Mouse (Mus musculus) embryo, embryonic 9.5 days (tissue): ENCODE measurements around the gene Fam57b.
"Not testable (repeated sequence)": the region's sequence is repeated elsewhere in the genome, so short reads cannot be mapped to it uniquely, and the experiment has no call there.

ENCODE experiments used
- DNase-seq: peaks from one replicate; pipeline ENCODE4 v3.0.0-alpha.2; 2017; ENCODE audit errors: extremely low spot score

Gene Fam57b

DNA sequence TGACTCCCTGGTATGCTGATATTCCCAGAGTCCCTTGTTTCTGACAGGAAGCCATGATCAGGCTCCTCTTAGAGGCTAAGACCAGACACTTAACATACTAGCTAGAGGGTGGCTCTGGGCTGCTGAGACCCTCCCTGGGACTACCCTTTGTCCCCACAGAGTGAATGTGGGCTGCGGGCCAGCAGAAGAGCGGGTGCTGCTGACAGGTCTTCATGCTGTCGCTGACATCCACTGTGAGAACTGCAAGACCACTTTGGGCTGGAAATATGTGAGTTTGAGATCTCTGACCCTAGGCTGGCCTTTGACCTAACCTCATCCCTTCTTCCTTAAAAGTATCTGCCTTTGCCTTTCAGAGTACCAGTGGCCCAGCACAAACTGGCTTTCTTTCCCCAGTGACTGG lies 19.3 kb upstream of the Fam57b start:
- no peak for DNase-seq

DNA sequence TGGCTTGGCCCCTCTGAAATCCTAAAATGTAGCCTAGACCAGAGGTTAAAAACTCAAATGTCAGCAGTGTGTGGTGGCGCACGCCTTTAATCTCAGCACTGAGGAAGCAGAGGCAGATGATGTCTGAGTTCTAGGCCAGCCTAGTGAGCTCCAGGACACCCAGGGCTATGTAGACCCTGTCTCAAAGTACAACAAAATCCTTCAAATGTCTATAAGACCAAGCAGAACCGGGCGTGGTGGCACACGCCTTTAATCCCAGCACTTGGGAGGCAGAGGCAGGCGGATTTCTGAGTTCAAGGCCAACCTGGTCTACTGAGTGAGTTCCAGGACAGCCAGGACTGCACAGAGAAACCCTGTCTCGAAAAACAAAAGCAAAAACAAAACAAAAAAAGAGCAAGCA lies 18.4 kb upstream of the Fam57b start:
- DNase-seq = not testable (repeated sequence)

DNA sequence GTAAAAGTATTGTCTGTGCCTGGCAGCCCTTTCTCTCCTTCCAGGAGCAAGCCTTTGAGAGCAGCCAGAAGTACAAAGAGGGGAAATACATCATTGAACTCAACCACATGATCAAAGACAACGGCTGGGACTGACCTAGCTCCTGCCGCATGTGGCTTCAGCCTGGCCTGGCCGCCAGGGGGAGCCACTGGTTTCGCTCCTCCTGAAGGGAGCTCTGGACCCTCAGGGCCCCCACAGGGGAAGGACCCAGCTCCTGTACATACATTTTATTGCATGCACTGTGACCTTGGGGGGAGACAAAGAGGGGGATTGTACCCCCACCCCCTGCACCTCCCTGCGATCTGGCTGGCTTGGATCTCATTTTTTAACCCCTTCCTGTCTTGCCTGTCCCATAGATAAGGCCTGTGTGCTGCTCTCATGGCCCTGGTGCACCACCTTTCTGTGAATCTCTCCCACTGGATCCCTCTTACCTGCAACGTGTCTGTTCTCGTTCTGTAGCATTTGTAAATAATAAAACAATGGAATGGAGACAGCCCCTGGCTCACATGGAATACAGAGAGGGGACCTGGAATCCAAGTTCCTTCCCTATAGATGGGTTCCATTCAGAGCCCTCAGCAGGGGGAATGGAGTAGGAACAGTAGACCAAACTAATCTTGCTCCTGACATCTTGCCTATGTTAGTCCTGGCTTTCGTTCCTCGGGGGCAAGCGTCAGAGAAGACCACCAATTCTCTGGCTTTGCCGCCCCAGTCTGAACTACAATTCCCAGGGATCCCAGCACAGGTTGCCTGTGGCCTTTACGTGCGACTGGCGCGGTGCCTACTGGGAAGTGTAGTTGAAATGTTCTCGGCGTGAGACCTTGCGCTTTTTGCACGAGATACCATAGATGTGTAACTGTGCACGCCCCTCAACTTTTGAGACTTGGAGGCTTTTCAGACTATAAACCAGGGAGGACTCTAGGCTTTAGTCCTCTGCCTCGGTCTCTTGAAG lies 17.2 kb upstream of the Fam57b start:
- peak; percentile 91 for DNase-seq

DNA sequence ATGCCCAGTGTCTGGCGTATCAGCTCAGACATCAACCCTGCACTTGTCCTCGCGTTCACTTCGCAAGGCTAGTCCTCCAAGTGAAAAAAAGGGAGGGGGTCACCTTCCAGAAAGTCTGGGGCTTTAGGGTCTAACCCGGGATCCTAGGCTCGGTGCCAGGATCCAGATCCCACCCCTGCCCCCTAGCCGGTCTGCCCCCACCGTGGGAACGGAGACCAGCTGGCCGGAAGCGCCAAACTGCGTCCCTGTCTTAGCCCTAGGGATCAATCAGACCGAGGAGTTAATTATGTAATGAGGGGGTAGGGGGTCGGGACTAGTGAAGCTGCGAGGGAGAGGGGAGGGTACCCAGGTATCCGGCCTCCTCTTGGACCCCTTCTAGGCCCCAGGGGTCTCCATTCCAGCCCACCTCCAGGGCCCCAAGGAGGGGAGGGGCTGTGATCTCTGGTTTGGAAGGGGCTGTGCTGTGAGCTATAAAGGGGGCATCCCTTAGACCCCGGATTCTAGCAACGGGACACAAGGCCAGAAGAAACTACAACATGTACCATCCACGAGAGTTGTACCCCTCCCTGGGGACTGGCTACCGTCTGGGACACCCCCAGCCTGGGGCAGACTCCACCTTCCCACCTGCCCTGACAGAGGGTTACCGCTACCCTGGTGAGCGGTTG lies 16.4 kb upstream of the Fam57b start, which contains the start of gene Tbx6:
Gene Tbx6 (plus strand): TSS at position 513 of the 665 bp plus-strand sequence.
- DNase-seq = no peak

DNA sequence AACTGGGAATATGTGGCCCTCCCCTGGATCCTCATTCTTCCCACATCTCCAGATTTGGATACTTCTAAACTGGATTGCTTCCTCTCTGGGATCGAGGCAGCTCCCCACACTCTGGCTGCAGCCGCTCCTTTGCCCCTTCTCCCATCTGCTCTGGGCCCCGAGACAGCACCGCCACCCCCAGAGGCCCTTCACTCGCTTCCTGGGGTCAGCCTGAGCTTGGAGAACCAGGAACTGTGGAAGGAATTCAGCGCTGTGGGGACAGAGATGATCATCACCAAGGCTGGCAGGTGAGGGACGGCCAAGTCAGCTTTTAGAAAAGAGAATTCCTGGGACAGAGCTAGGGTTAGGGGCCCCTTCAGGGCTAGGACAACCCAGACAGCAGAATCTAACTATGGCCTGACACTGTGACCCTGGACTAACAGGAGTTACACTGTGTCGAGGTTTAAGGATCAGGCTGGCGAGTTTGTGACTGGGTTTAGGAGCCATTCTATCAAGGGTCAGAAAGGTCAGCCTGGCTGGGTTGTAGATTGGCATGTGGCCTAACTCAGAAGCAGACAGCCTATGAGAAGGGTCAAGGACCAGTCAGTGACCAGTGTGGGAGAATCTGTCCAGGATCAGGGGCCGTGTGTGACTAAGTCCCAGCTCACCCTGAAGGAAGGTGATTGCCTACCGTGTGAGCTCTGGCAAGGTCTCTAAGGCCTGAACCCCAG lies 15.7 kb upstream of the Fam57b start:
- no peak for DNase-seq

DNA sequence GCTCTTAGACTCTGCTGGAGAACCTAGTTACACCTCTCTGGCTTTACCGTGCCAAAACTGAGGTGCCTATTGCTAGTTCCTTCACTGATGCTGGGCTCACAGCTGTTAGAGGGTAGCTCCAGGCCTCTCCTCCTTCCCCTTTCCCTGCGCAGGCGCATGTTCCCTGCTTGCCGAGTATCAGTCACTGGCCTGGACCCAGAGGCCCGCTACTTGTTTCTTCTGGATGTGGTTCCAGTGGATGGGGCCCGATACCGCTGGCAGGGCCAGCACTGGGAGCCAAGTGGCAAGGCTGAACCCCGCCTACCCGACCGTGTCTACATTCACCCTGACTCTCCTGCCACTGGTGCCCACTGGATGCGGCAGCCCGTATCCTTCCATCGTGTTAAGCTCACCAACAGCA lies 14.8 kb upstream of the Fam57b start:
- DNase-seq = no peak

DNA sequence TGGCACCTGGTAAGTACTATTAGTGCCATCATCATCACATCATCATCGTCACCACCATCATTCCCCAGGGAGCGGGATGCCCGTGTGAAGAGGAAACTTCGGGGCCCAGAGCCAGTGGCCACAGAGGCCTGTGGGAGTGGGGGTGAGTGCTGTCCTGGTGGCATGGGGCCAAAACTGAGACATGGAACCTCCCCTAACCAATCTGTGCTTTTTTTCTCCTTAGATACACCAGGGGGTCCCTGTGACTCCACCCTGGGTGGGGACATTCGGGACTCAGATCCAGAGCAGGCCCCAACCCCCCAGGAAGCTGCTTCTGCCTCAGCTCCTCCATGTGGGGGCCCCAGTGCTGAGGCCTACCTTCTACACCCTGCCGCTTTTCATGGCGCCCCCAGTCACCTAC lies 13.0 kb upstream of the Fam57b start:
- DNase-seq = no peak

DNA sequence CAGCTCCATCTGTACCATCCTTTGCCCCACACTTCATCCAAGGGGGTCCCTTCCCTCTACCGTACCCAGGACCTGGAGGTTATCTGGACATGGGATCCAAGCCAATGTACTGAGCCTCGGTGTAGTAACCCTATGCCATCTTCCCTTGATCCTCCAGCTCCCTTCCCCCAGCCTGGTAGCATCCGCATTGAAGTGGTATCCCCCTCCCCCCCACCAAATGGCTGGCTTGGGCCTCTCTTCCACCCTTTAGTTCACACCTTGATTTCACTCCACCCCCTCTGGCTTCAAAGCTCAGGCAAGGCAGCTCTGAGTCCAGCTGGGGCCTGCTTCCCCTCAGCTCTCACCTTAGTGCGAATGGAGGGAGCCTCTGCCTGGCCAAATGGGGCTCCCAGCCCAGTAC lies 12.4 kb upstream of the Fam57b start:
- no peak for DNase-seq

DNA sequence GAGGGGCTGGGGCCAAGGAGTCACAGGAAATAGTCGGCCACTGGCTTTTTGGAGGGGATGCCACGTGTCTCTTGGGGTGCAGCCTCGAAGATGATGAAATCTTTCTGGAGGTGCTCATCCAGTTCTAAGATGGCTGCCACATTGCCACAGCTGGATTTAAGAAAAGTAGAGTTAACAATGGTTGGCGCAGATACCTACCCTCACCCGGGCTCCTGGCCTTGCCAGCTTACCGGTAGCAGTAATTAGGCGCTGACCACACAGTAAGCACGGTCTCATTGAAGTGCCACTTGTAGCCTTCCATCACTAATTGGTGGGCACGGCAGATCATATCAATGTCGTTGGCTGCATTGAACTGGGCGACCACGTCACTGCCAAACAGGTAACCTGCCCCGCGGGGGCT lies 11.3 kb upstream of the Fam57b start:
- DNase-seq = no peak

DNA sequence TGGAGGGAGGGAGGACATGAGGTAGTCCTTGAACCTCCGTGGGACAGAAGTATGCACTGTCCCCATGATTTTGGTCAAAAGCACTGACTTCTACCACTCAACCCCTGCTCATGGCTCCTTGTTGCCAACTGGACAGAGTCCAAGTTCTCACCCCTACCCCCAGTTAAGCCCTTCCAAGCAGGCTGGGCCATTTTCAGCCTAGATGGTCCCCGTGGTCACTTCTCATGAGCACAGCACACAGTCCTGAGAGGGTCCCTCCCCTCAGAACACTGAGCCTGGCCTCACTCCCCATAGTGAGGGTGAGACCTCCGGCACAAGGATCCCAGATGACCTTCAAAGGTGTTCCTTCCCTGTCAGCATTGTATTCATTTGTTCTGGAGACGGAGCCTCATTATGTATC lies 8.3 kb upstream of the Fam57b start:
- DNase-seq = no peak

DNA sequence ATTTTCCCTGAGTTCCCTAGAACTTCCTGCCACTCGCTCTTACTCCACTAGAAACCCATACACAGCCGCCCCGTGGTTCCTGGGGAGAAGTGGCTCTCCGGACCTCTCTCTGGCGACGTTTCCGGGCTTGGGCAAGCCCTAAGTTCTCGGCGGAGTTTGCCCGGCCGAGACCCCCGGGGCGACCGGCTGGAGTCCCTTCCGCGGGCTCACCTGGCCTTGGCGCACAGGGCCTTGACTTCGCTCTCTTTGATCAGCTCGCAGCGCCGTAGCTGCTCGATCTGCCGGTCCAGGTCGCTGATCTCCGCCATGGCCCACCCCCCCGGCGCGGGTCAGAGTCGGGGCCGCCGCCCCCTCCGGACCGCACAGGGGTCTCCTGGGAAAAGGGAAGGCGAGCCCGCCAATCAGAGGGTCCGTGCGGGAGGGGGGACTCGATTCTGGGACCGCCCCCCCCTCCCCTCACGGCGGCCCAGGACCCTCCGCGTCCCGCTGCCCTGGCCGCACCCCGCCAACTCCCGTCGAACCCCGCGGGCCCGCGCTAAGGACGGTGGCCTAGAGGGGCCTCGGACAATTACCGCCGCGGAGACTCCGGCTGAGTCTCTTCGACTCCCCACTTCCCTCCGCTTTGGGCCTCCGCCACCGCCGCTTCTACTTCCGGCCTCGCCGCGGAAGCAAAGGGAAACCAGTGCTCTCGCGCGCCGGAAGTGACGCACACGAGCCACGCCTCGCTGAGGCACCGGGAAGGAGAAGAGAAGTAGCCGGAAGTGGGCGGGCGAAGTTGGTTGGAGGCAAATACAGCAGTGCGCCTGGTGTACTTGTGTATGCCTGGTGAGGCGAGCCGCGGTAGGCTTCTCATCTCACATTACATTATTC lies 5.4 kb upstream of the Fam57b start, which contains the start of gene Ppp4c:
Gene Ppp4c (minus strand): TSS at position 646 of the 870 bp plus-strand sequence.
- peak; percentile 96 for DNase-seq

DNA sequence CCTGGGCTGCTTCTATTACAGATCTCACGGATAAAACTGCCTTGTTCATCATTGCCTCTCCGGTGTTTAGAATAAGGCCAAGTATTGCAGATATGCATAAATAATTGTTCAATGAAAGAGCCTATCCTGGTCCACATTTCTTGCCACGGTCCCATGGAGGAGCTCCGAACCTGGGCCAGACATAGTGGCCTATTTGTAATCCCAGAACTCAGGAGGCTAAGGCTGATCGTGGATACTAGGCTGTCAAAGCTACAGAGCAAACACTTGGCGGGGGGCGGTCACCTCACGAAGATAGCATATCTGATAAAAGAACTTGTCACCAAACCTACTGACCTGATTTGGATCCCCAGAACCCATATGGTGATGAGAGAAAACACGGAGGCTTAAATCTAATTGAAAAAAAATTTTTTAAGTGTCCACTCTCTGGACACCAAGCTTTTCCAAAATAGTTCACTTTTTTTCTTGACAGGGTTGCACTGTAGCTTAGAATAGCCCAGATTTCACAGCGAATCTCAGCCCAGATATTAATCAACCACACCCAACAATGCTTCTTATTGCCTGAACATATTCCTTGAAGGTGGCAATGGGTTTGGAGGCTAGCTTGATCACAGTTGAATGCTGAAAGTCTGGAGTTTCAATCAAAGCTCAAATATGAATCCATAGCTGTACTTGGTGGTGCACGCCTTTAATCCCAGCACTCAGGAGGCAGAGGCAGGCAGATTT lies 4.6 kb upstream of the Fam57b start:
- no peak for DNase-seq

DNA sequence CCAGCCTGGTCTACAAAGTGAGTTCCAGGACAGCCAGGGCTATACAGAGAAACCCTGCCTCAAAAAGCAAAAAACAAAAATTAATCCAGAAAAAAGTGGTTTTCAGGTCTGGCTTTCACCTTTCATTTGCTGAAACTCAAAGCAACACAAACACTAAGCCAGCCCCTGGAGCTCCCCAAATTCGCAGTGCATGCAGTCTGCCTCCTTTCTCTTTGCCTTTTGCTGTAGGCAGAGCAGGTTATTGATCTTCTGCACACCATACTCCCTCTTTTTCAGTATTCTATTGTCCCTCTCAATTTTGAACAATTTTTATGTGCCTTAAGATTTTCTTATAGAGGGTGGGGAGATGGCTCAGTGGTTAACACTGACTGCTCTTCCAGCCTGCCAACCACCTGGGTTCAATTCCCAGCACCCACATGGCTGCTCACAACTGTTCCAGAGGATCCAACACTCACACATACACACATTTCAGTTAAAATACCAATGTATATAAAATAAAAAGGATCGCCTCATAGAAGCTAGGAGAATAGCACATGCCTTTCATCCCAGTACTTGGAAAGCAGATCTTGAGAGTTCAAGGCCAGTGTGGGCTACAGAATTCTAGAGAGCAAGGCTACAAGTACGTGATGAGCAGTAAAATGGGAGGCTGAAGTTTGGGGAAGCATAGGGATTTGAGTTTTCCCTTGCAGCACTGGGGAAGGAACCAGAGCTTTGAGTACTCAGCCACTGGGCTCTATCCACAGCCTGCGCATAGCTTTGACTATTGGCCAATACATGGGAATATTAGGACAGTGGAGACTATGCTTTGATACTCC lies 3.8 kb upstream of the Fam57b start:
- no peak for DNase-seq

DNA sequence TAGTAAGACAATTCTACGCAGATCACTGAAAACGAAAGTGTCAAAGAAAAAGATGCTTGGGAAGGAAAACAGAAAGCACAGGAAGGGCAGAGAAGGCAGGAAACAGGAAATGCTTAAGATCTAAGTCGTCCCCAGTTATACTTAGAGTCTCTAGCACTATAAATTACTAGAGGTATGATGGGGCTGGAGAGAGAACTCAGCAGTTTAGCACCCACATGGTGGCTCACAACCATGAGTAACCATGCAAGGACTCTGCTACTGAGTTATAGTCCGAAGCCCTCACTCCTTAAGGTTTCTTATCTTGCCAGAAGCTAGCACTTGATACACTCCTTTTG lies 3.2 kb upstream of the Fam57b start:
- DNase-seq = no peak

DNA sequence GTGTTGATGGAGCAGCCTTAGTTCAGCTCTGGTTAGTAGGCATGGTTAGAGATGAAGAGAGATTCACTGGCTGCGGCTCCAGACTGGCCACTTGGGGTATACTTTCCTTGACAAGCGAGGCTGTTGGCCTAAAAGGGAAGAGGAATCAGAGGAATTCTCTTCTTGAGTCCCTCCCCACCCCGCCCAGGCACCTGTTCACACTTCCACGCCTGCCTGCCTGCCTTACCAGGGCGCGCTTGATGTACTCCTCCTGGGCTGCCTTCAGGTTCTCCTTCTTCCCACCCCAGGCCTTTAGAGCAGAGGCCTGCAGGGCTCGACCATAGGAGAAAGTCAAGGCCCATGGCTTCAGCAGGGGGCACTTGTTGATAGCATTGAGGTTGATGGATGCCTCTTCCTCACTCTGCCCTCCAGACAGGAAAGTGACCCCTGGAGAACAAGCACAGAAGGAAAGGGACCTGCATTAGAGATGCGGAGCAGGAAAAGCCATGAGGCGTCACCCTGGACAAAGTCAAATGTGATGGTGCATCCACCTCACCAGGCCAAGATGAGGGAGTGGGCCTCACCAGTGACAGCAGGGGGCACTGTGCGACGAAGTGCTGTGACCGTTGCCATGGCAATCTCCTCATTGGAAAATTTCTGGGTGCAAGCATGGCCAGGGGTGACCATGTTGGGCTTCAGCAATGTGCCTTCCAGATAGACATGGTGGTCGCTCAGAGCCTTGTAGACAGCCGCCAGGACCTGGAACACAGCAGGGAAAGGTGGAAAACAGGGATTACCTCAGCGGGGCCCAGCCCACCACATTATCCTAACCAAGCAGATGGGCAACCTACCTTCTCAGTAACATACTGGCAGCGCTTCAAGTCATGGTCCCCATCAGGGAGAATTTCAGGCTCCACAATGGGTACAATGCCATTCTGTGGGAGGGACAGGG lies 1.8 kb upstream of the Fam57b start:
- DNase-seq = no peak

DNA sequence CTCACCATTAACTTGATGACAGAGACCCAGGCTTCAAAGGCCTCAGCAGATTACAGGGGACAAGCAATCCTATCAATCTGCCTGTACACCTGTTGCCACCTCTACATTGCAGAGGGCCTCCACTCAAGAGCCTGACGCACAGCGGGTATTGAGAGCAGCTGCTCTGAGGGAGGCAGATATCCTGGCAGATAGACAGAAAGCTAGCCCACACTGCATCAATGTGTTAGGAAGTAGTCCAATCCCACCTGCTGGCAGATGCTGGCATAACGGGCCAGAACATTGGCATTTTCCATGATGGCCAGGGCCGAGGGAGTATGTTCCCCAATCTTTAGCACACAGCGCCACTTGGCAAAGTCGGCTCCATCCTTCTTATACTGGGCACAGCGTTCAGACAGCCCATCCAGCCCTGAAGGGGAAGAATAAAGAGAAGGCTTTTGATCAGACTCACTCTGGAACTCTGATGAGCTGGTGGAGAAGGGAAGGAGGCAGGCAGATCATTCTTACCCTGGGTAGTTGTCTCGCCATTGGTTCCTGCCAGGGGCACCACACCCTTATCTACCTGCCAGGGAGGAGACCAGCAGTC lies 1.0 kb upstream of the Fam57b start:
- no peak for DNase-seq

DNA sequence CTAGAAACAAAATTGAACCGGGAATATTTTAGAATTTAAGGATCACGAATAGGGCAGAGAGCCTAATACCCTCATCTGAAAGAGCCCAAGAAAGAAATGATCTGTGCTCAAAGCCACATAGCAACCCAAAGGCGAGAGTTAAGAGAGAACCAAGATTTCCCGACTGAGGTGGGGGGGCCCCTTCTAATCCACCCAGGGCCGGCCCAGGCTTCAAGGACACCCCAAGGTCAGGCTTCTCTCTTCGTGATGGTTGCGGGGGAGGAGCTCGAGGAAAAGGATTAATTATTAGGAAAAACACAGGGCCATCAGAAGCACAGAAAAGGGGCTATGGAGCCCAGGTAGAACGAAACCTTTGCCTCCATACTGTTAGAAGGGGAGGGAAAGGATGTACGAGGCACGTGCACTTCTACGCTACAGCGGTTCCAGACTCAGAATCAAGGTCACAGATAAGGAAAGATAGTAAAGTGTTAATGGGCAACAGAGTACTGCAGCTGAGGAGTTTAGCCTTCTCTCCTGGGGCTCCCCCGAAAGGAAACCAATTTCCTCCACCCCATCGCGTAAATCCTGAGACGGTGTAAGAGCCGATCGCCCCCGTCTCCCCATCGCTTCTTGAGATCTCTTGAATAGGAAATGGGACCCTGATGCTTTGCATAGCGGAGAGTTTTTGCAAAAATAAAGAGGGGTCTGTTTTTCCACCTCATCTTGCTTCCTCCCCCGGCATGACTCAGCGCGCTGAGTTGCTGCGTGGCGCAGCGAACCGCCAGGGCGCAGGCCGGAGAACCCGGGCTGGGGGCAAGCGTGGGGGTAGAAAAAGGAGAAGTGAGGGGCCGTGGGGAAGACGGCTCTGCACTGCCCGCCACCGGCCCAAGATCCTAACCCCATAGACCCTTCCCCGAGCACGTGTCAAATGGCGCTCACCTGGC lies 920 bp downstream of the Fam57b start:
- no peak for DNase-seq
